Mouse (Mus musculus): ENCODE measurements around the gene 4930502E18Rik.

DNA sequence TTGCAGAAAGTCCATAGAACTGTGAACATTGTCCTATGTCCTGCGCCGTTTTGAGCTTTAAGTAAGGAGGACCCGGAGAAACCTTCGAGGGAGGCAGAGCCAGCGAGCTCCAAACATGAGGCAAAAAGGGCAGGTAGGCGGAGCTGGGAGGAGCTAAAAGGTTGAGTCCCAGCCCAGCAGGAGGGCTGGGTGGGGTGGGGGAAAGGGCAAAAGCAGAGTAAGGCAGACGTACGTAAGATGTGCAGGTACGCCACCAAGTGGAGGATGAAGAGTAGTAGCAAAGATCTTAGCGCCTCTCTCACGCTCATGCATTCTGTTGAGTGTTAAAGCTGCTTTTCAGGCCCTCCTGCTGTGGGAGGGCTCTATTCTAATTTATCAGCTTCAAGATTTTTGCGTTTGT is 51.6 kb downstream of the 4930502E18Rik start, which contains the start of gene Zfp36l3:
- TF ChIP-seq CTCF (IDR thresholded peaks at IDR 0.05; ENCODE audit: low read depth) (no peak), EP300 (IDR thresholded peaks at IDR 0.05; ENCODE audit: low read depth) (no peak)

Data from heart, postnatal 0 days (tissue).